Mouse (Mus musculus) E14TG2a.4 (cell line): Measurements from ENCODE around the gene Hcfc1.

Experiments
- CTCF ChIP-seq: conservative IDR thresholded peaks from 2 replicates; pipeline ENCODE4 v1.5.1; 2014; ENCODE audit warnings: low read length
- POU5F1 ChIP-seq: IDR thresholded peaks from 2 replicates; pipeline ENCODE4 v1.6.1; 2014; ENCODE audit warnings: low read length, borderline replicate concordance

- TF ChIP-seq CTCF (no peak), POU5F1 (no peak)
Observed at GRCm38 (mm10) chrX:73977783-73978182, 11.6 kb upstream of the Hcfc1 start.
